Mouse (Mus musculus) liver, postnatal 0 days (tissue): ENCODE measurements at regions not wholly inside any gene's neighbourhood (a gene's known extent, or its start where the extent isn't known, plus 50 kb on each side); places are given as distances from the start of the nearest gene placed in this dataset.

ENCODE experiments used
- CTCF ChIP-seq: sonication (generic); IDR thresholded peaks from 2 replicates; pipeline ENCODE4 v1.5.1; 2016; ENCODE audit warnings: antibody characterized with exemption, low read depth
- EP300 ChIP-seq: IDR thresholded peaks from 2 replicates; pipeline ENCODE4 v1.6.1; 2016; ENCODE audit warnings: antibody characterized with exemption, low read depth, mild to moderate bottlenecking

GRCm38 (mm10) chr7:73881252-73882042 lies 132.0 kb downstream of the St8sia2 start:
- no peak for TF ChIP-seq CTCF
- TF ChIP-seq EP300: no peak
